Mouse (Mus musculus): ENCODE results near the gene Kctd10. TPM values are rescaled to one million over a fixed set of nuclear protein-coding genes. Genes with fewer than 3 reads are reported as not detected.

The Kctd10 gene
- polyA plus RNA-seq, 1 experiment from 2014 or later, result 99.8 TPM

DNA sequence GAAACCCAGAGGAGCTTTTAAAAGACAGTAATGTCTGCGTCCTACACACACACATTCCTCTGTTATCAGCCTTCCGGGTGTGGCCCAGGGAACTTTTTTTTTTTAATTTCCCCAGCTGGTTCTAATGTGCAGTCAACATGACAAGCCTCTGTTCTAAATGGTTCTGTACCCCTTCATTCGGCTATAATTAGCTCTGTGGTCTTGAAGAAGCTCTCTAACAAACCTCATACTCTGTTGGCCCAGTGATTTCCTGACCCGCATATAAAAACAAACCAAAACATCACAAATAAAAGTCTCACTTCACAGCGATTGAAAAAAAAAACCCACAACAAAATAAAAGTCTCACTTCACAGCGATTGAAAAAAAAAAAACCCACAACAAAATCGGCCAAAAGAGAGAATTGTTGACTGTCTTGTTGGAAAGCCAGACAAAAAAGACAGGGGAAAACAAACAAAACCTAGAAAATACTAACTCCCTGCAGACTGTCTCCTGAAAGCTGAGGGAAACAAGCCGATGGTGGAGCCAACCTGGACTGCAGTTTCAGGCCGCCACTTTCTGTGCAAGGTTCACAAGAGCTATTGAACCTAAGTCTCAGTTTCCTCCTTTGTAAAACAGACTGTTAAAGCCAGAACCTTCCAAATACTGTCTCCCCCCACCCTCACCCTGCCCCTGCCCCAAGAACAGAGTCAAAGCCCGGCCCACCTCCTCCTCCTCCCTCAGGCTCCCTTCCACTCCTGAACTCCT, 2.0 kb downstream of the Kctd10 start:
- WGBS, result 82% methylated on average over 10 of the region's 10 CpGs
- Histone ChIP-seq H3K27me3 (replicated peaks) (no peaks in the 10 kb centered on the region), H3K9me3 (no peaks in the 10 kb centered on the region), H3K36me3 (peaks cover 29% of the 10 kb centered on the region), H3K4me3 (peak overlapping the region; percentile 86), H3K4me1 (peaks cover 50% of the 10 kb centered on the region), H3K9ac (peak overlapping the region; percentile 91), H3K4me2 (replicated peaks) (peak overlapping the region; percentile 87), H3K27ac (no peak overlapping the region)
- ATAC-seq (ENCODE audit: low FRiP score, low read depth), result no peak

DNA sequence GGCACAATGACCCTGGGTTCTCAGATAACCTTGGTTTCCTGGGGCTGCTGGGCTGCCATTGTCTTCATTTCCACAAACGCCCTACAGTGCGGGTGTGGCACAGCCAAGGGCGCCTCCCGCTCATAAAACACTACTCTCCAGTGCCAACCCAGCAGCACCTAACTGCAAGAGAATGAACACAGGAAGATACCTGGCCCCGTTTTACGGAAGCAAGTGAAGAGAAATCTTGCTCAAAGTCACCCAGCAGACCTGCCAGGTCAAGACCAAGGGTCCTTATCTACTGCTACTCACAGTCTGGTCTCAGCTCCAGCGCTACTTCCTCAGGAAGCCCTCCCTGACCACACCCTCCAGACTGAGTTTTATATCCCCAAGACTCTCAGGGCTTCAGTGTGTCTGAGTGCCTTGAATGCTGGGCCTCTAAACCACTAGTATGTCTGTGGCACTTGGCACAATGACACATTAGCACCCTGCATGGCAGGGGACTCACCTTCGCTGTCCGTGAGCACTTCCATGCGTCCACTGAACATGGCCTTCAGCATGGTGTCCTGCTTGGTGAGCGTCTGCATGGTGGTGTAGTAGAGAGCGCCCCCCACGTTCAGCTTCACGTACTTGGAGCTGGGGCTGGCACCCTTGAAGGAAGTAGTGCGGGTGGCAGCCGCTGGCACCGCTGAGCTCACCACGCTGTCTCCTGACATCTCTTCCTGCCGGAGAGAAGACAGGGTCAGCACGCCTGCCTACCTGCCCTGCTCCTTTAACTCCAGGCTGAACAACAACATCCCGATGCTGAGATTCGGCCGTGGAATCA, 5.7 kb downstream of the Kctd10 start:
- H3K9me3 ChIP-seq, result no peaks in the 10 kb centered on the region
- peaks cover 48% of the 10 kb centered on the region for H3K4me1 ChIP-seq
- no peak overlapping the region for H3K4me2 ChIP-seq (replicated peaks)
- peaks cover 64% of the 10 kb centered on the region for H3K36me3 ChIP-seq
- 89% methylated on average over 23 of the region's 23 CpGs for WGBS
- H3K27ac ChIP-seq, result no peak overlapping the region
- H3K9ac ChIP-seq, result no peak overlapping the region; the same call in 1 of the 2 replicates
- no peaks in the 10 kb centered on the region for H3K27me3 ChIP-seq (replicated peaks)
- ATAC-seq (ENCODE audit: low FRiP score, low read depth), result no peak
- no peak overlapping the region for H3K4me3 ChIP-seq

DNA sequence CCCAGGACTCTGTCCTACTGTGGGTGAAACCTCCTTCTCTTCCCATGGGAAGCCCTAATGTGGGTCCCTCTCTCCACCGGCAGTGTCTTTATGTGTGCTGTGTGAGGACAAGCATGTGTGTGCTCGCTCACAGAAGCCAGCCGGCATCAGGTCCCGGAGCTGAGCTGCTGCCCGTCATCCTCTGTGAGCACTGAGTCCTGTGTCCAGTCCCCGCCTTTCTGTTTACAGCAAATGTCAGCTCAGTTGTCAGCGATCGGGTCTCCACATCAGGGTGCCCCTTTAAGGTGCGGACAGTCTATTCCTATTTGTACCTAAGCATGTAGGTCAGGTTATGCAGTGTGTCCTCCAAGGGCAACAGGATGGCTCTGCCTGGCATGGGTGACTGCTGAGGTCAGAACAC, 6.7 kb downstream of the Kctd10 start:
- WGBS, result 94% methylated on average over 9 of the region's 9 CpGs
- Histone ChIP-seq H3K4me1 (peaks cover 41% of the 10 kb centered on the region), H3K27me3 (replicated peaks) (no peaks in the 10 kb centered on the region), H3K27ac (no peak overlapping the region), H3K9me3 (no peaks in the 10 kb centered on the region), H3K4me2 (replicated peaks) (no peak overlapping the region), H3K4me3 (no peak overlapping the region), H3K36me3 (peaks cover 75% of the 10 kb centered on the region), H3K9ac (no peak overlapping the region)
- no peak for ATAC-seq (ENCODE audit: low FRiP score, low read depth)

DNA sequence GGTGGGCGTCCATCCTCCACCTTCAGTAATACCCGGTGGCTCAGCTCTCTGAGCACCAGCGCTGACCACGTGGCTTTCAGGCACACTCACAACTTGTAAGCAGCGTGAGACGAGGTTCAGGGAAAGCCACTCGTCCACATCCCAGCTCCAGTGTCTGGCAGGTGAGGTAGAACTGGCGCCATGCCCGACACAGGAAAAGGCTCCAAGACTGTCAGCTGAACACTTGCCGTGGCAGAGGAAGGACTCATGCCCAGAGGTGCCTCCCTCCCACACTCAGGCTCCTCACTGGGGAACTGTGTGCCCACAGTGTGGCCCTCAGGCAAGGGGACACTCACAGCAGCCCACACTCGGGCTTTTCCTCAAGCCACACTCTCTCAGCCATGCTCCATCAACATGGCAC, 7.1 kb downstream of the Kctd10 start:
- Histone ChIP-seq H3K4me2 (replicated peaks) (no peak overlapping the region), H3K9me3 (no peaks in the 10 kb centered on the region), H3K4me3 (no peak overlapping the region), H3K4me1 (peaks cover 38% of the 10 kb centered on the region), H3K9ac (no peak overlapping the region), H3K36me3 (peaks cover 79% of the 10 kb centered on the region), H3K27ac (no peak overlapping the region), H3K27me3 (replicated peaks) (no peaks in the 10 kb centered on the region)
- ATAC-seq (ENCODE audit: low FRiP score, low read depth), result no peak
- 78% methylated on average over 11 of the region's 11 CpGs for WGBS

DNA sequence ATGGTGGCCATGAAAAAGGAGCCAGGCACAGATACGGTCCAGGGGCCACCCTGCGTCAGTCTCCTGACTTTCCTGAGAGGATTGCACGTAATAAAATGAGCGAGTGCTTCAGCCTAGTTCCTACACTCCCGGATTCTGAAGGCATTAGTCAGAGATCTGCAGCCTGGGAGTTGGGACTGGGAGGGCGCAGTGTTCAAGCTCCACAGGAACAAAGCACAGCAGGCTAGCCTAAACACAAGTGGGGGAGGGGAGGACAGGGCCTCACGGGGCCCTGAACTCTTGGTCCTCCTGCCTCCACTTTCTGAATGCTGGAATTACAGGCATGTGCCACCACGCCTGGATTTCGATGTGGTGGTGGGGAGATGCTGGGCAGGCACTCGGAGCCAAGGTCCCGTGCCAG, 7.7 kb downstream of the Kctd10 start:
- ATAC-seq (ENCODE audit: low FRiP score, low read depth), result no peak
- Histone ChIP-seq H3K4me1 (peaks cover 31% of the 10 kb centered on the region), H3K4me2 (replicated peaks) (no peak overlapping the region), H3K4me3 (no peak overlapping the region), H3K36me3 (peaks cover 85% of the 10 kb centered on the region), H3K27ac (no peak overlapping the region), H3K9me3 (no peaks in the 10 kb centered on the region), H3K27me3 (replicated peaks) (no peaks in the 10 kb centered on the region), H3K9ac (no peak overlapping the region)
- 24% methylated on average over 11 of the region's 11 CpGs for WGBS

DNA sequence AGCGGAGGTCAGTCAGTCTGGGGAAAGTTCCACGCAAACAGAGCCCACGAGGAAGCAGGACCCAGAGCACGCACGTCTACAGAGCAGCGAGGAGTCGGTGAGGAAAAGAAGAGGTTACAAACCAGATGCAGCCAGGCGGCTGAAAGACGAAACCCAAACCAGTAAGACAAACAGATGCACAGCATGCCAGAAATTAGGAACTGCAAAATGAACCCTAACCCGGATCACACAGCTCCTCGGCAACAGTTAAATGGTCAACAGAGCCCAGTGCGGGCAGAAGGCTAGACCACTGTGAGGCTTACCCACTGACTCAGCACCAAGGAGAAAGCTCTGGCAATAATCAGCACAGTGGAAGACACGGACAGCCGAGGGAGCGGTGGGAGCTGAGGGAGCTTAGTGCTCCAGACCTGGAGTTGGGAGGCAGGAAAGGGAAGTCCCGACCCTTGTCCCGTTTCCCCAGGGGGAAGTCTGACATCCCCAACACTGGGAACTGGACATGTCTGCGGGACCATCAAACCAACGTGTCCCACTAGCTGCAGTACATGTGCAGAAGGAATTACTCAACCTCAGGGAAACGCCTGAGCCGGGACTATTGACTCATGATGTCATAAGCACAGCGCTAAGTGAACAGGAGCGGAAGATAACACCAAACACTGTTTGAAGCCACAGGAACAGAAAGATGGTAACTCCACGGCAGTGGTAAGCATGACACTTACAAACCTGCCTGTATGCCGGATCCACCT, 8.4 kb downstream of the Kctd10 start:
- ATAC-seq (ENCODE audit: low FRiP score, low read depth), result no peak
- Histone ChIP-seq H3K36me3 (peaks cover 91% of the 10 kb centered on the region), H3K4me2 (replicated peaks) (no peak overlapping the region), H3K27me3 (replicated peaks) (no peaks in the 10 kb centered on the region), H3K4me3 (no peak overlapping the region), H3K27ac (no peak overlapping the region), H3K9me3 (no peaks in the 10 kb centered on the region), H3K9ac (no peak overlapping the region), H3K4me1 (peaks cover 25% of the 10 kb centered on the region)
- WGBS, result 74% methylated on average over 25 of the region's 25 CpGs

DNA sequence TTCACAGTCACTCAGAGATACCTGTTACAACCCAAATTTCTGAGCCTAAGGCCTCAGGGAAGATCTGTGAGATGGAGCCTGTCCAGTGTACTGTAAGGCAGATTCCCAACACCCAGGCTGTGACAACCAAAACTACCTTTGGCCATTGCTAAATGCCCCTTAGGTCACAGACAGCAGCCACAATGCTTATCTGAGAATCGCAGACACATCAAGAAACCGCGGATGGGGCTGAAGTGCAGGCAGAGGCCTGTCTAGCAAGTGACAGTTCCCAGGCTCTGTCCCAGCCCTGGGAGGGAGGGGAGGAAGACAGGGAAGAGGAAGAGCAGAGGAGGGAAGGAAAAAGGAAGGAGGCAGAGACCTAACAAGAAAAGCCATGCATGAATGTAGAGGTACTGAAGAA, 9.0 kb downstream of the Kctd10 start:
- 91% methylated on average over 3 of the region's 3 CpGs for WGBS
- Histone ChIP-seq H3K36me3 (peaks cover 97% of the 10 kb centered on the region), H3K27me3 (replicated peaks) (no peaks in the 10 kb centered on the region), H3K27ac (no peak overlapping the region), H3K4me1 (peaks cover 23% of the 10 kb centered on the region), H3K4me3 (no peak overlapping the region), H3K9ac (no peak overlapping the region), H3K4me2 (replicated peaks) (no peak overlapping the region), H3K9me3 (no peaks in the 10 kb centered on the region)
- no peak for ATAC-seq (ENCODE audit: low FRiP score, low read depth)

DNA sequence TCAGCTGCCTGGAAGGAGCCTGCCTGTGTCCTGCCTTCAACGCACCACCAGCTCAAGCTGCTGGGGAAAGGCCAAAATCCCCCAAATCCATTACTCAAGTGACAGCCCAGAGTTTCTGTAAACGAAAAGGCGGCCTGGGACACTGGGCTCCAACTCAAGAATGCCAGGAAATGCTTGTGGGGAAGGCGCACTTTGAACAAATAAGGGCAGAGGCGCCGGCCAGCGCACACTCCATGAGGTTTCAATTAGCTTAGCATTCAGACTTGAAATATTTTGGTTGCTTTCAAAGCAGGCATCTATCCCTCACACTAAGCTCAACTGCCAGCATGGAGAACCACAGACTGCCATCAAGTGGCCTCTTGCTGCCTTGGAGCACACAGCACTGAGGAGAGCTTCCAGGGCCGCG, 9.9 kb downstream of the Kctd10 start:
- H3K9me3 ChIP-seq, result no peaks in the 10 kb centered on the region
- H3K4me3 ChIP-seq, result no peak overlapping the region
- H3K27me3 ChIP-seq (replicated peaks), result no peaks in the 10 kb centered on the region
- H3K4me2 ChIP-seq (replicated peaks), result 0 out of 2 replicates have a peak overlapping the region, but pooled peaks have one; percentile 1
- ATAC-seq (ENCODE audit: low FRiP score, low read depth), result no peak
- 76% methylated on average over 9 of the region's 9 CpGs for WGBS
- peaks cover 99% of the 10 kb centered on the region for H3K36me3 ChIP-seq
- H3K4me1 ChIP-seq, result peaks cover 23% of the 10 kb centered on the region
- H3K9ac ChIP-seq, result no peak overlapping the region
- H3K27ac ChIP-seq, result no peak overlapping the region

DNA sequence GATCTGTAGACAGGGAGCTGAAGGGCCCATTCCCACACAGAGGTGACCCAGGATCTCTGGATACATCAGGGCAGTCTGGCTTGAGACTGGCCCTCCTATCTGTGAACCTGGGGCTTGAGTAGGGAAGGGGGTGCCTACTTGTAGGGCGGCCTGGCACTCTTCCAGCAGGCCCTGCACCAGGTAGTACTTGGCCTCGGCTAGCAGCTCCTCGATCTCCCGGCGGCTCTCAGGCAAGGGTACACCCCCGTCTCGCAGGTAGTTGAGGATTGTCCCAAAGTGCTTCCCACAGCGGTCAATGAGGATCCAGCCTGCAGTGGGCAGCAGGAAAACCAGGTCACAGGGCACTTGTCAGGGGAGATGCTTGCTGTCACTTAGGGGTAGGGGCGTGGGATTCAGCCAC, 10.4 kb downstream of the Kctd10 start:
- Histone ChIP-seq H3K27ac (no peak overlapping the region), H3K36me3 (peaks cover 99% of the 10 kb centered on the region), H3K9ac (no peak overlapping the region), H3K27me3 (replicated peaks) (no peaks in the 10 kb centered on the region), H3K4me2 (replicated peaks) (no peak overlapping the region), H3K4me3 (no peak overlapping the region), H3K9me3 (no peaks in the 10 kb centered on the region), H3K4me1 (peaks cover 23% of the 10 kb centered on the region)
- ATAC-seq (ENCODE audit: low FRiP score, low read depth), result no peak
- WGBS, result 94% methylated on average over 9 of the region's 9 CpGs

DNA sequence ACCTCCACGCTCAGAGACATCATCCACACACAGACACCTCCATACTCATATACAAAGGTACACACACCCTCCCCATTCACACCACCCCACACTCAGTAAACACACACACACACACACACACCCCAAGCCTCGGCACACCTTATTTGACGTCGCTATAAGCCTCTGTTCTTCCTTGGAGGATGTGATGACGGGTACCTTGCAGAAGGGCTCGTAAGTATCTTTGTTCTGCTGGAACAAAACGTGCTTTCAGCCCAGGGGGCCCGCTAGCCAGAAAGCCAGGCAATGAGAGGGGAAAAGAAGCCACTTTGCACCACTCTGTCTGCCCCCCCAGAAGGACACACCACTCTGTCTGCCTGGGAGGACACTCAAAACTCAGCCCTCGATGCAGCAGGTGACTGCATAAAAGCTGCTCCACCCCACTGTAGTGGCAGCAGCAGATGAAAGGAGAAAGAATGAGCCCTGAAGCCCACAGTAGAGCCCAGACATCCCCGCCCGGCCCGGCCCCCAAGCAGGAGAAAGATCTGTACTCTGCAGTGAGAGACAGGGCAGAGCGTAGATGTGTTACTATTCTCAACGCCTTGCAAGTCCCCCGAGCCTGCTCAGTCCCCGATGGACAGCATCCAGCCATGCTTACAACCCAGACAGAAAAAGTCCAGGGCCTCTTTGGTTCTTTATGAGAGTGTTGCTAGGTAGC, 11.4 kb downstream of the Kctd10 start:
- WGBS, result 87% methylated on average over 16 of the region's 16 CpGs
- no peak overlapping the region for H3K4me3 ChIP-seq
- peaks cover 19% of the 10 kb centered on the region for H3K4me1 ChIP-seq
- H3K27ac ChIP-seq, result no peak overlapping the region
- peaks cover 99% of the 10 kb centered on the region for H3K36me3 ChIP-seq
- H3K9ac ChIP-seq, result no peak overlapping the region
- H3K9me3 ChIP-seq, result no peaks in the 10 kb centered on the region
- no peak for ATAC-seq (ENCODE audit: low FRiP score, low read depth)
- no peaks in the 10 kb centered on the region for H3K27me3 ChIP-seq (replicated peaks)
- no peak overlapping the region for H3K4me2 ChIP-seq (replicated peaks)

DNA sequence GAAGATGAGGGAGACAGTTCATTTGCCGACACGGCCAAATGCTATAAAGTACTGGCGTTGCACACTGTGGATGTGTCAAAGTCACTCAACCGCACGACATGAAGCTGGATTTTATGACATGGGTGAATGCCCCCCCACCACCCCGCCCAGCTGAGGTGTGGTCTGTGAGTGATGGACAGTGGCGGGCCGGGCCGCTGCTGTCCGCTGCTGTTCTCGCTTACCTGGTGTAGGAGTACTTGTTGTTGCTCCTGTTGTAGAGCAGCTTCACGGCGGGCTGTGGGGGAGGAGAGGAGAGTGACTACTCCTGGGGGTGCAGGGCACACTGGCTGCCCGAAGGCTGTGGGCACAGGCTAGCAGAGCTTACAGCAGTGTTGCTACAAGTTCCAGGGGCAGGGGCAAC, 12.2 kb downstream of the Kctd10 start:
- no peaks in the 10 kb centered on the region for H3K9me3 ChIP-seq
- peaks cover 16% of the 10 kb centered on the region for H3K4me1 ChIP-seq
- no peak overlapping the region for H3K4me2 ChIP-seq (replicated peaks)
- no peak overlapping the region for H3K9ac ChIP-seq
- H3K27me3 ChIP-seq (replicated peaks), result no peaks in the 10 kb centered on the region
- peaks cover 99% of the 10 kb centered on the region for H3K36me3 ChIP-seq
- WGBS, result 91% methylated on average over 14 of the region's 14 CpGs
- no peak overlapping the region for H3K4me3 ChIP-seq
- H3K27ac ChIP-seq, result no peak overlapping the region
- ATAC-seq (ENCODE audit: low FRiP score, low read depth), result no peak

All from neural tube, embryonic 12.5 days (tissue).